12 mouse cellular contexts compared by ENCODE assay signal in genomic region chr12:110698523-110699170, GRCm38 (mm10). TPM values are rescaled to one million over a fixed set of nuclear protein-coding genes. Genes with fewer than 3 reads are reported as not detected.
DNase-seq lines count a peak whose midpoint lies in the region; ATAC-seq and TF ChIP-seq lines count a peak whose summit lies in the region.
"Had no signal": no experiment of that assay in that cellular context is flagged by ENCODE, and none has a peak within 500 bp of the region (broad histone marks: within the 10 kb centered on the region; RNA-seq: fewer than 3 reads in every experiment).

No protein-coding gene starts in this region.

- no peak for TF ChIP-seq CTCF in E14TG2a.4 (conservative IDR thresholded peaks at IDR 0.05; ENCODE audit: low read length)
- no peak for TF ChIP-seq CTCF in thymus, adult 2 months (IDR thresholded peaks at IDR 0.05; ENCODE audit: borderline replicate concordance, control insufficient read depth, extremely low read depth, insufficient read depth, low read length, poor library complexity)

- no peaks in the 10 kb centered on the region for H3K9me3 ChIP-seq in heart, embryonic 16.5 days (replicated peaks; ENCODE audit: control insufficient read depth, low read length)
- H3K9me3 ChIP-seq in E14TG2a.4 (ENCODE audit: low read length): no peaks in the 10 kb centered on the region
- H3K9me3 ChIP-seq in liver, embryonic 13.5 days (replicated peaks): no peaks in the 10 kb centered on the region

- peak overlapping the region; percentile 33; the same call in 1 of the 2 replicates for H3K4me2 ChIP-seq in heart, embryonic 16.5 days (ENCODE audit: low read depth, low read length)
- H3K4me2 ChIP-seq in liver, embryonic 13.5 days: peak overlapping the region; percentile 89

- no peaks in the 10 kb centered on the region for H3K27me3 ChIP-seq in heart, embryonic 16.5 days (ENCODE audit: control insufficient read depth, insufficient read depth, low read length)
- no peaks in the 10 kb centered on the region for H3K27me3 ChIP-seq in E14TG2a.4 (ENCODE audit: insufficient read depth, low read length)
- H3K27me3 ChIP-seq in liver, embryonic 13.5 days: no peaks in the 10 kb centered on the region
- H3K27me3 ChIP-seq in thymus, adult 2 months (ENCODE audit: control insufficient read depth, insufficient read depth, low read length): no peaks in the 10 kb centered on the region

- H3K9ac ChIP-seq in heart, embryonic 16.5 days (ENCODE audit: low read length): 0 out of 2 replicates have a peak overlapping the region, but pooled peaks have one; percentile 36
- H3K9ac ChIP-seq in liver, embryonic 13.5 days: peak overlapping the region; percentile 91

- TF ChIP-seq POLR2A in thymus, adult 2 months (IDR thresholded peaks at IDR 0.05; ENCODE audit: control insufficient read depth, extremely low read depth, insufficient read depth, low read length, poor library complexity): no peak

- WGBS in heart, embryonic 16.5 days: 34% methylated on average over 15 of the region's 15 CpGs
- WGBS in liver, embryonic 13.5 days (ENCODE audit: insufficient replicate concordance): 10% methylated on average over 15 of the region's 15 CpGs
- 26% methylated on average over 14 of the region's 15 CpGs for WGBS in thymus, adult 2 months

- H3K4me3 ChIP-seq in heart, embryonic 16.5 days (ENCODE audit: low read length): no peak overlapping the region
- peak overlapping the region; percentile 89 for H3K4me3 ChIP-seq in E14TG2a.4 (replicated peaks; ENCODE audit: low read length)
- peak overlapping the region; percentile 30 for H3K4me3 ChIP-seq in liver, embryonic 13.5 days (replicated peaks)
- H3K4me3 ChIP-seq in thymus, adult 2 months (ENCODE audit: control insufficient read depth, insufficient read depth, low read length): no peak overlapping the region

- no peak for DNase-seq in heart, adult 8-10 months (ENCODE audit: low spot score)
- DNase-seq in c-Kit-positive CD71-positive TER-119-positive erythroid progenitor cells, embryonic 14.5 days (ENCODE audit: low spot score): peak; percentile 65
- peak; percentile 50 for DNase-seq in liver, embryonic 13.5 days
- no peak for DNase-seq in urinary bladder, adult 2 months (ENCODE audit: low spot score)
- DNase-seq in urinary bladder, postnatal 4 days (ENCODE audit: low spot score in 2 of 2): no peak
- DNase-seq in thymus, adult 2 months: no peak
- DNase-seq: cerebellum, adult 8-10 months; gastrocnemius, postnatal 14 days; right cerebral cortex, postnatal 14 days had no signal

- no peak for ATAC-seq in heart, embryonic 16.5 days (replicated peaks; ENCODE audit: extremely low read depth, insufficient read depth, low FRiP score)
- peak; percentile 13; the same call in 1 of the 2 replicates for ATAC-seq in liver, embryonic 13.5 days (ENCODE audit: low read depth)

- H3K27ac ChIP-seq in heart, embryonic 16.5 days (ENCODE audit: low read length): peak overlapping the region; percentile 13; the same call in 1 of the 2 replicates
- peak overlapping the region; percentile 94 for H3K27ac ChIP-seq in liver, embryonic 13.5 days
- H3K27ac ChIP-seq in thymus, adult 2 months (ENCODE audit: control insufficient read depth, insufficient read depth, low read length): no peak overlapping the region

- H3K36me3 ChIP-seq in heart, embryonic 16.5 days (ENCODE audit: control insufficient read depth, insufficient read depth): peaks cover 7% of the 10 kb centered on the region; the same call in 1 of the 2 replicates
- peaks cover 21% of the 10 kb centered on the region for H3K36me3 ChIP-seq in E14TG2a.4 (ENCODE audit: insufficient read depth, low read length)
- peaks cover 12% of the 10 kb centered on the region for H3K36me3 ChIP-seq in liver, embryonic 13.5 days
- H3K36me3 ChIP-seq in thymus, adult 2 months (ENCODE audit: control insufficient read depth, insufficient read depth, low read length): peaks cover 7% of the 10 kb centered on the region

- peaks cover 27% of the 10 kb centered on the region for H3K4me1 ChIP-seq in heart, embryonic 16.5 days (ENCODE audit: control insufficient read depth, insufficient read depth, low read length)
- H3K4me1 ChIP-seq in E14TG2a.4 (replicated peaks; ENCODE audit: low read depth, low read length): peaks cover 65% of the 10 kb centered on the region
- peaks cover 74% of the 10 kb centered on the region for H3K4me1 ChIP-seq in liver, embryonic 13.5 days (replicated peaks)
- peaks cover 31% of the 10 kb centered on the region for H3K4me1 ChIP-seq in thymus, adult 2 months (replicated peaks; ENCODE audit: control insufficient read depth, insufficient read depth, low read length)

RNA-seq across cellular contexts. Expression of gene Hsp90aa1, which starts 3.9 kb away (rescaled TPM):
- 622 and 694 TPM in 2 replicates for polyA plus RNA-seq in heart, embryonic 16.5 days (2015; fragmentation: Nextera tagmentation; extraction: Ambion mirVana)
- 100 to 1,000 TPM; 124 to 228 (median 180) TPM for total RNA-seq in heart, adult 8-10 months (2022)
- polyA plus RNA-seq in liver, embryonic 13.5 days (2015; fragmentation: Nextera tagmentation; extraction: Ambion mirVana): 1,126 and 1,282 TPM in 2 replicates
- 104 and 117 TPM in 2 replicates for polyA plus RNA-seq in urinary bladder, adult 2 months (2012; rRNA removed)
- 168 and 181 TPM in 2 replicates for polyA plus RNA-seq in thymus, adult 2 months (2012; rRNA removed)

RNA-seq across cellular contexts. Expression of gene 1700001K19Rik, which starts 16.2 kb away (rescaled TPM):
- polyA plus RNA-seq in heart, embryonic 16.5 days (2015; fragmentation: Nextera tagmentation; extraction: Ambion mirVana): not detected in 2 replicates
- not detected for total RNA-seq in heart, adult 8-10 months (2022)
- not detected in 2 replicates for polyA plus RNA-seq in liver, embryonic 13.5 days (2015; fragmentation: Nextera tagmentation; extraction: Ambion mirVana)
- not detected in 2 replicates for polyA plus RNA-seq in urinary bladder, adult 2 months (2012; rRNA removed)
- 0.16 TPM in 1 of 2 replicates, not detected in the other for polyA plus RNA-seq in thymus, adult 2 months (2012; rRNA removed)
- total RNA-seq: gastrocnemius, postnatal 14 days had no signal
- polyA plus RNA-seq: large intestine, adult 2 months had no signal

RNA-seq across cellular contexts. Expression of gene Wdr20, which starts 39.1 kb away (rescaled TPM):
- 15.8 and 18.0 TPM in 2 replicates for polyA plus RNA-seq in heart, embryonic 16.5 days (2015; fragmentation: Nextera tagmentation; extraction: Ambion mirVana)
- total RNA-seq in heart, adult 8-10 months (2022): 10 to 100 TPM; 30.9 to 36.7 (median 32.3) TPM
- 9.4 and 10.6 TPM in 2 replicates for polyA plus RNA-seq in liver, embryonic 13.5 days (2015; fragmentation: Nextera tagmentation; extraction: Ambion mirVana)
- 26.5 and 31.2 TPM in 2 replicates for polyA plus RNA-seq in urinary bladder, adult 2 months (2012; rRNA removed)
- 29.9 and 31.7 TPM in 2 replicates for polyA plus RNA-seq in thymus, adult 2 months (2012; rRNA removed)

Comparison
In these comparisons a context has a peak if more than half of its experiments do, and no peak if none do; other contexts are left out.
1. H3K4me3 ChIP-seq: peak in E14TG2a.4 (single experiment) and liver, embryonic 13.5 days (single experiment); none in heart, embryonic 16.5 days (single experiment) and thymus, adult 2 months (single experiment).
2. DNase-seq: peak in c-Kit-positive CD71-positive TER-119-positive erythroid progenitor cells, embryonic 14.5 days (single experiment) and liver, embryonic 13.5 days (single experiment); none in heart, adult 8-10 months (single experiment), urinary bladder, adult 2 months (single experiment), urinary bladder, postnatal 4 days (0 of 2) and thymus, adult 2 months (single experiment).